Mouse (Mus musculus) neural tube, embryonic 14.5 days (tissue): ENCODE measurements around the gene Memo1. TPM values are rescaled to one million over a fixed set of nuclear protein-coding genes. Genes with fewer than 3 reads are reported as not detected.

ENCODE experiments used
- ATAC-seq: fragments of 200-750 bp; cut with Nextera tagmentation; 2 replicates; pipeline ENCODE4 v1.8.0; 2017; ENCODE audit warnings: low read depth, mild to moderate bottlenecking, moderate TSS enrichment, moderate library complexity
- H3K27ac ChIP-seq: fragments of 300-500 bp; sonication (generic); 2 replicates; pipeline ENCODE4 v1.5.1; 2014; ENCODE audit warnings: low read depth, mild to moderate bottlenecking, control low read depth, low read length, moderate library complexity, mixed read lengths
- H3K27me3 ChIP-seq: fragments of 300-500 bp; sonication (generic); 2 replicates; pipeline ENCODE4 v1.6.1; 2014; ENCODE audit warnings: low read length; ENCODE audit not compliant: control insufficient read depth, insufficient read depth
- H3K36me3 ChIP-seq: fragments of 300-500 bp; sonication (generic); 2 replicates; pipeline ENCODE4 v1.6.1; 2014; ENCODE audit warnings: low read length, mixed read lengths; ENCODE audit not compliant: control insufficient read depth, insufficient read depth
- H3K4me1 ChIP-seq: fragments of 300-500 bp; sonication (generic); 2 replicates; pipeline ENCODE4 v1.6.1; 2014; ENCODE audit warnings: low read length; ENCODE audit not compliant: control insufficient read depth, insufficient read depth
- H3K4me2 ChIP-seq: fragments of 300-500 bp; sonication (generic); 2 replicates; pipeline ENCODE4 v1.6.1; 2014; ENCODE audit warnings: mild to moderate bottlenecking, low read depth, low read length, control low read depth
- H3K4me3 ChIP-seq: fragments of 300-500 bp; sonication (generic); 2 replicates; pipeline ENCODE4 v1.5.1; 2014; ENCODE audit warnings: low read depth, low read length, control low read depth, mixed read lengths
- H3K9ac ChIP-seq: fragments of 300-500 bp; sonication (generic); replicated peaks from 2 replicates; pipeline ENCODE4 v1.6.1; 2014; ENCODE audit warnings: low read depth, mild to moderate bottlenecking, control low read depth, low read length, mixed read lengths
- H3K9me3 ChIP-seq: fragments of 300-500 bp; sonication (generic); 2 replicates; pipeline ENCODE4 v1.6.1; 2016; ENCODE audit warnings: low read length; ENCODE audit not compliant: control insufficient read depth
- WGBS: fragments of 180-500 bp; shearing (Covaris S2); extraction: QIAGEN DNeasy Blood & Tissue Kit; methylation state at CpG from one replicate; pipeline ENCODE4 v1.1.7; 2014; 5-methylcytosine and 5-hydroxymethylcytosine counted together
- polyA plus RNA-seq: library from polyadenylated mRNA; unstranded; fragments of >200 nt; fragmentation: Nextera tagmentation; extraction: Ambion mirVana; gene quantifications from 2 replicates; pipeline ENCODE4 v1.2.1, GENCODE M21; 2014

Gene Memo1
- polyA plus RNA-seq, 1 experiment from 2014 or later: 65.8 TPM

- ATAC-seq: no peak
- Histone ChIP-seq H3K4me2 (no peak overlapping the region), H3K36me3 (no peaks in the 10 kb centered on the region), H3K27me3 (no peaks in the 10 kb centered on the region), H3K9me3 (no peaks in the 10 kb centered on the region), H3K4me3 (no peak overlapping the region), H3K27ac (no peak overlapping the region), H3K9ac (no peak overlapping the region), H3K4me1 (peaks cover 13% of the 10 kb centered on the region)
- WGBS: 92% methylated on average over 11 of the region's 11 CpGs
Measured at GRCm38 (mm10) chr17:74267415-74268180, 27.7 kb downstream of the Memo1 start.

- no peak overlapping the region for H3K4me2 ChIP-seq
- H3K27ac ChIP-seq: no peak overlapping the region
- peaks cover 13% of the 10 kb centered on the region for H3K4me1 ChIP-seq
Measured at GRCm38 (mm10) chr17:74265636-74266035, 29.7 kb downstream of the Memo1 start.

GRCm38 (mm10) chr17:74265156-74265505, 30.2 kb downstream of the Memo1 start:
- Histone ChIP-seq H3K27me3 (no peaks in the 10 kb centered on the region), H3K9ac (no peak overlapping the region), H3K4me3 (no peak overlapping the region), H3K27ac (peak overlapping the region; percentile 69), H3K36me3 (no peaks in the 10 kb centered on the region), H3K4me2 (no peak overlapping the region), H3K4me1 (peaks cover 13% of the 10 kb centered on the region), H3K9me3 (no peaks in the 10 kb centered on the region)
- 6% methylated on average over 5 of the region's 5 CpGs for whole genome bisulfite sequencing
- peak; percentile 41; the same call in 1 of the 2 replicates for ATAC-seq

More at GRCm38 (mm10) chr17:74265636-74266035, 29.7 kb downstream of the Memo1 start:
- no peaks in the 10 kb centered on the region for H3K36me3 ChIP-seq
- ATAC-seq: no peak
- no peak overlapping the region for H3K4me3 ChIP-seq
- no peaks in the 10 kb centered on the region for H3K9me3 ChIP-seq
- H3K27me3 ChIP-seq: no peaks in the 10 kb centered on the region
- no peak overlapping the region for H3K9ac ChIP-seq
- WGBS: 8% methylated on average over 1 of the region's 1 CpGs

GRCm38 (mm10) chr17:74264333-74265155, 30.8 kb downstream of the Memo1 start:
- ATAC-seq: no peak; the same call in 1 of the 2 replicates
- 20% methylated on average over 3 of the region's 3 CpGs for WGBS
- H3K4me3 ChIP-seq: no peak overlapping the region
- H3K9ac ChIP-seq: no peak overlapping the region
- peak overlapping the region; percentile 69 for H3K27ac ChIP-seq
- H3K27me3 ChIP-seq: no peaks in the 10 kb centered on the region
- H3K4me2 ChIP-seq: no peak overlapping the region
- H3K4me1 ChIP-seq: peaks cover 13% of the 10 kb centered on the region
- H3K9me3 ChIP-seq: no peaks in the 10 kb centered on the region
- no peaks in the 10 kb centered on the region for H3K36me3 ChIP-seq

DNA sequence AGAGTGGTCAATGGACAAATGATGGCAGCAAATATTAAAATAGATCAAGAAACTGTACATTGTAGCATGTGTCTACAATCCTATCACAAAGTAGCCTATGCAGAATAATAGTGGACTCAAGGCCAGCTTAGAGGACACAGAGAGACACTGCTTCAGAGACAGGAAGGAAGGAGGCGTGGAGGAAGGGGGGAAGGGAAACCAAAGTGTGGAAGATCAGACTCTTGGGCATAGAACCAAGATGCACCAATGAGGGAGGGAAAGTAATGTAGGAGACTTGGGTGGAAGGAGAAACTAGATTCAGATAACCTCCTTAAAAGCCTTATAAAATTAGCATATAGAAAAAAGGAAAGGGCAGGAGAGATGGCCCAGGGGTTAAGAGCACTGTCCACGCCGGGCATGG, 32.9 kb downstream of the Memo1 start:
- ATAC-seq: no peak
- no peaks in the 10 kb centered on the region for H3K9me3 ChIP-seq

GRCm38 (mm10) chr17:74245284-74245683, 50.0 kb downstream of the Memo1 start:
- Histone ChIP-seq H3K27me3 (no peaks in the 10 kb centered on the region), H3K4me3 (no peak overlapping the region), H3K9ac (no peak overlapping the region), H3K4me1 (no peaks in the 10 kb centered on the region), H3K9me3 (no peaks in the 10 kb centered on the region), H3K36me3 (no peaks in the 10 kb centered on the region), H3K27ac (no peak overlapping the region), H3K4me2 (no peak overlapping the region)
- no peak for ATAC-seq
- WGBS: 70% methylated on average over 1 of the region's 1 CpGs

More for the DNA sequence above, 32.9 kb downstream of the Memo1 start:
- H3K36me3 ChIP-seq: no peaks in the 10 kb centered on the region
- no peaks in the 10 kb centered on the region for H3K27me3 ChIP-seq
- no peak overlapping the region for H3K4me2 ChIP-seq
- no peak overlapping the region for H3K27ac ChIP-seq
- WGBS: 98% methylated on average over 3 of the region's 3 CpGs
- no peak overlapping the region for H3K4me3 ChIP-seq
- H3K9ac ChIP-seq: no peak overlapping the region
- H3K4me1 ChIP-seq: peaks cover 13% of the 10 kb centered on the region

DNA sequence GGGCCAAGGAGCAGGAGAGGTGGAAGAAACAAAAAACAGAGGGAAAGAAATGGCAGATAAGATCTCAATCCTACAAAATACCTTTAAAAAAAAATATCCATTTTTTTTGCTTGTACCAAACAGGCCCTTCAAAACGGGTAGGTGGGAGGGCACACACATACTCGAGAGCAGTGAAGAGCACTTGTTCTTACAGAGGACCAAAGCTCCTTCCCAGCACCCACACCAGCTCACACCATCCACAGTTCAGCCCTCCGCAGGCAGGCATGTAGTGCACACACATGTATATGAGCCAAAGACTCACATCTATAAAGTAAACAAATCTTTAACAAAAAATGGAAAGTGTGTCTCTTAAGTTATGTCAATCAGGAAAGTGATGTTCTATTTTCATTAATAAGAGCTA, 52.5 kb downstream of the Memo1 start:
- no peak overlapping the region for H3K27ac ChIP-seq
- no peak for ATAC-seq
- H3K9ac ChIP-seq: no peak overlapping the region
- H3K4me2 ChIP-seq: no peak overlapping the region
- H3K27me3 ChIP-seq: no peaks in the 10 kb centered on the region
- WGBS: 85% methylated on average over 3 of the region's 3 CpGs
- H3K4me1 ChIP-seq: no peaks in the 10 kb centered on the region
- no peak overlapping the region for H3K4me3 ChIP-seq
- no peaks in the 10 kb centered on the region for H3K9me3 ChIP-seq
- H3K36me3 ChIP-seq: no peaks in the 10 kb centered on the region

DNA sequence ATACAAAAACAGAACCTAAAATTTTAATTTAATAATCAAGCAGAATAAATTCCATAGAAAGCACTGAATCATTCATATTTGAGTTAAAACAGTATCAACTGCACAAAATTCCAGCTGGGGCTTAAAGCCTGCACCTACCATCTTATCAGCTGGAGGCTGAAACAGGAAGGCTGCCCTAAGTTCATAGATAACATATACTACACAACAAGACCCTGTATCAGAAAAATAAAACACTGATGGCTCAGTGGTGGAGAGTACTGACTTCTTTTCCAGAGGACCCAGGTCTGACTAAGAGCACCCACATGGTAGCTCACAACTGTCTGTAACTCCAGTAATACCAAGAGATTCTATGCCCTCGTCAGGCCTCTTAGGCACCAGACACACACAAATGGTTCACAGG, 55.0 kb downstream of the Memo1 start:
- H3K4me1 ChIP-seq: no peaks in the 10 kb centered on the region
- H3K4me3 ChIP-seq: no peak overlapping the region
- WGBS: 97% methylated on average over 1 of the region's 1 CpGs
- ATAC-seq: no peak
- no peak overlapping the region for H3K9ac ChIP-seq
- H3K36me3 ChIP-seq: no peaks in the 10 kb centered on the region
- no peak overlapping the region for H3K4me2 ChIP-seq
- no peaks in the 10 kb centered on the region for H3K27me3 ChIP-seq
- no peaks in the 10 kb centered on the region for H3K9me3 ChIP-seq
- no peak overlapping the region for H3K27ac ChIP-seq

- Histone ChIP-seq H3K9ac (no peak overlapping the region), H3K27ac (no peak overlapping the region), H3K4me1 (no peaks in the 10 kb centered on the region), H3K9me3 (no peaks in the 10 kb centered on the region), H3K36me3 (no peaks in the 10 kb centered on the region), H3K4me2 (no peak overlapping the region), H3K27me3 (no peaks in the 10 kb centered on the region), H3K4me3 (no peak overlapping the region)
- ATAC-seq: no peak
- WGBS: 90% methylated on average over 3 of the region's 3 CpGs
Measured at GRCm38 (mm10) chr17:74228131-74228759, 67.1 kb downstream of the Memo1 start.
